Mouse (Mus musculus): ENCODE data around the gene Ccnk. TPM values are rescaled to one million over a fixed set of nuclear protein-coding genes. Genes with fewer than 3 reads are reported as not detected.

Ccnk gene
- polyA plus RNA-seq, 1 experiment, result 35.6 TPM

DNA sequence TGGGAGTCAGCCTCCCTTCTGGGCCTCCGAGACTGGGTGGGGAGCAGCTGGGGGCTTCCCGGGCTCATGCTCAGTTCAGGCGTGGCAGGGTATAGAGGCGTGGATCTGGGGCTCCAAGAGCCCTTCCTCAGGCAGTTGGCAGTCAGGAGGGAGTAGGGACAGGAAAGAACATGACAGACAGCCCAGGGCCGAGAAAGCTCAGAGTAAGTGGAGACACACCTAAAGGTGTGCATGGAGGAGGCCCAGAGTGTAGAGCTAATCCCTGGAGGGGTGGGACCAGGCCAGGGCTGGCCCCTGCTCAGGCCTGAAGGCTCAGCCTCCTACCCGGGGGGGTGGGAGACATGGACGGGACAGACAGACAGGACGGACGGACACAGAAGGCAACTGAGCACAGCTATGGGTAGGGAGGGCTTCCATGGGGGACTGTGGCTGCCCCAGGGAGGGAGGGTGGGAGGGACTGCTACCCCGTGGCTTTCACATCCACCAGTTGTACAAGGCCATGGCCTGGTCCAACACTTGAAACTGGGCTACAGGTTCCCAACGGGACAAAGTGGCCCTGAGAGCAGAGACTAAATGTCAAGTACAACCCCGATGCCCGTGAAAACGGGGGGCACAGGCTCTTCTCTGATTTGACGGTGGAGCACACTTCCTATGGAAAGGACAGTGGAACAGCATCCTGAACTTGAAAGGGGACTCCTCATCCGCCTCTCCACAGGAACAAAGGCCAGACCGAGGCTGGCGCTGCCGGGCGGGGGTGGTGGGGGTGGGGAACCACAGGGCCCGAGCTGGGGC is 40.6 kb downstream of the Ccnk start:
- Histone ChIP-seq H3K4me1 (ENCODE audit: control insufficient read depth, insufficient read depth, low read length) (no peaks in the 10 kb centered on the region), H3K27ac (ENCODE audit: insufficient read depth, low read length) (no peak overlapping the region), H3K4me3 (ENCODE audit: insufficient read depth, low read length) (no peak overlapping the region)
- TF ChIP-seq POLR2A (IDR thresholded peaks at IDR 0.05; ENCODE audit: low read depth, low read length) (no peak), CTCF (IDR thresholded peaks at IDR 0.05; ENCODE audit: borderline replicate concordance, insufficient read depth, low read length) (no peak)

DNA sequence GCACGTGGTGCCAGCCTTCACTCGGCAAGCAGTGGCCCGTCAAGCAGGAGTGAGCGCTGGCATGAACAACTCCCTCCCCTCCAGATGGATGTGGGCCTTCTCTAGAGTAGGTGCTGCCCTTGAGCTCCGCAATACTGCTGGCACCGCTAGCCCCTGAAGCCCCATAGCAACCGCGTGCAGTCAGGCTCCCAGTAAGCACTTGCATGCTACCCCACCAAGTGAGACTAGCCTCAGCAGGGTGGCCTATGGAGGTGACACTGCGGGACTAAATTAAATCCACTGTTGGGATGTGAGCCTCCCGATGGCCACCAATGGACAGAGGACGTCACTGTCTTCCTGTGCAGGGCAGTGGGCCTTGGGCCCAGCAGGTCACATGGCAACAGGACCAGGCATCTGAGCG is 41.2 kb downstream of the Ccnk start:
- Histone ChIP-seq H3K4me3 (ENCODE audit: insufficient read depth, low read length) (no peak overlapping the region), H3K4me1 (ENCODE audit: control insufficient read depth, insufficient read depth, low read length) (no peaks in the 10 kb centered on the region), H3K27ac (ENCODE audit: insufficient read depth, low read length) (no peak overlapping the region)
- no peak for TF ChIP-seq CTCF (IDR thresholded peaks at IDR 0.05; ENCODE audit: borderline replicate concordance, insufficient read depth, low read length)
- no peak for TF ChIP-seq POLR2A (IDR thresholded peaks at IDR 0.05; ENCODE audit: low read depth, low read length)

DNA sequence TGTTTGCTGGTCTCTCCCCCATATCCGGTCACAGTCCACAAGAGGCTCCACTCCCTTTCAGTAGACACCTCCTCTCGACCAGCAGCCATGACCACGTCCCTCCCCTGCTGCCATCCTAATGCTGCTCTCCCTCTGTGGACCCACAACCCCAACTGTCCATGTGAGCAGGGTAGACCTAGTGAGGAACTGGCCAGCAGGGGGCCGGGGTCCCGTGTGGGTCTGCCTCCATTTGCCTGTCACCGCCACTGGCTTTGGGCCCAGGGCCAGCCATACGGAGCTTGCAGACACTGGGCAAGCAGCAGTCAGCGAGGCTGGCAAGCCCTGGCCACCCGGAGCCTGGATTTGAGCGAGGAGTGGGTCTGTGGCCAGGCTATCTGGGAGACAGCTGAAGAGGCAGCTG is 41.8 kb downstream of the Ccnk start:
- H3K4me1 ChIP-seq (ENCODE audit: control insufficient read depth, insufficient read depth, low read length), result no peaks in the 10 kb centered on the region
- H3K4me3 ChIP-seq (ENCODE audit: insufficient read depth, low read length), result no peak overlapping the region
- TF ChIP-seq CTCF (IDR thresholded peaks at IDR 0.05; ENCODE audit: borderline replicate concordance, insufficient read depth, low read length) (no peak), POLR2A (IDR thresholded peaks at IDR 0.05; ENCODE audit: low read depth, low read length) (no peak)
- no peak overlapping the region for H3K27ac ChIP-seq (ENCODE audit: insufficient read depth, low read length)

DNA sequence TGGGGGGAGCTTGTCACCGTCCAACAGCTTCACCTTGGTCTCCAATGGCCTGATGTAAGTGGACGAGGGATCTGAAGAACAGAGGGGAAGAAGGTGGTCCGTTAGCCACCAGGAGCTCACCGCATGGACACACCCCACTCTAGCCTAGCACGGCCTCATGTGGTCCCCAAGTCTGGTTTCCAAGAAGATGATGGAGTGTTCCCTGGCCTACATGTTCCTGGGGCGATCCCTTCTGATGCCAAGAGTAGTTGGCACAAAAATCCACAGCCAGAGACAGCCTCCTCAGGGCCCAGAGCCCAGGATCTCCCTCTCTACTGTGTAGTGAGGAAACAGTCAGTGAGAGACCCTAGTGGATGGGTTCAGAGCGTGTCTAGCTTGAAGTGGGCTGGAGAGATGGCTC is 42.3 kb downstream of the Ccnk start:
- Histone ChIP-seq H3K4me1 (ENCODE audit: control insufficient read depth, insufficient read depth, low read length) (no peaks in the 10 kb centered on the region), H3K4me3 (ENCODE audit: insufficient read depth, low read length) (no peak overlapping the region), H3K27ac (ENCODE audit: insufficient read depth, low read length) (no peak overlapping the region)
- TF ChIP-seq CTCF (IDR thresholded peaks at IDR 0.05; ENCODE audit: borderline replicate concordance, insufficient read depth, low read length) (no peak), POLR2A (IDR thresholded peaks at IDR 0.05; ENCODE audit: low read depth, low read length) (no peak)

GRCm38 (mm10) chr12:108223357-108223756 is 44.0 kb downstream of the Ccnk start:
- Histone ChIP-seq H3K4me3 (ENCODE audit: insufficient read depth, low read length) (no peak overlapping the region), H3K27ac (ENCODE audit: insufficient read depth, low read length) (no peak overlapping the region), H3K4me1 (ENCODE audit: control insufficient read depth, insufficient read depth, low read length) (no peaks in the 10 kb centered on the region)
- TF ChIP-seq POLR2A (IDR thresholded peaks at IDR 0.05; ENCODE audit: low read depth, low read length) (no peak), CTCF (IDR thresholded peaks at IDR 0.05; ENCODE audit: borderline replicate concordance, insufficient read depth, low read length) (no peak)

DNA sequence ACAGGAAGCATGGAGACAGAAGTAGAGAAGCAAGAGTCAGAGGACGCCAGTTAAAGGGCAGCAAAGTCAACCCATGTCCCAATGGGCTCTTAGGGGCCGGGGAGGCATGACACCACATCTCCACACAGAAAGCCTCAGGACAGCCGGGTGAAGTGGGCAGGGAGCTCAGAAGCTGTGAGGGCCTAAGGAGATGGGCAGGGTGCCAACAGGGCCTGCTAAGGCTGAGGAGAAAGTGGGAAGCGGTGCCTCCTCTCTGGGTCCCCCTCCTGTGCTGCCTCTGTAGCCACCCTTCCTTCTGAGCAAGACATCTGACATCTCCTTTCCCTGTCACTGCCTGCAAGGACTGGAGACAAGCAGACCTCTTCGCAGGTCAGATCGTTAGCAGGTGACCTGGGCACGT is 46.4 kb downstream of the Ccnk start:
- H3K4me3 ChIP-seq (ENCODE audit: insufficient read depth, low read length), result no peak overlapping the region
- no peak overlapping the region for H3K27ac ChIP-seq (ENCODE audit: insufficient read depth, low read length)
- TF ChIP-seq POLR2A (IDR thresholded peaks at IDR 0.05; ENCODE audit: low read depth, low read length) (no peak), CTCF (IDR thresholded peaks at IDR 0.05; ENCODE audit: borderline replicate concordance, insufficient read depth, low read length) (no peak)
- no peaks in the 10 kb centered on the region for H3K4me1 ChIP-seq (ENCODE audit: control insufficient read depth, insufficient read depth, low read length)

DNA sequence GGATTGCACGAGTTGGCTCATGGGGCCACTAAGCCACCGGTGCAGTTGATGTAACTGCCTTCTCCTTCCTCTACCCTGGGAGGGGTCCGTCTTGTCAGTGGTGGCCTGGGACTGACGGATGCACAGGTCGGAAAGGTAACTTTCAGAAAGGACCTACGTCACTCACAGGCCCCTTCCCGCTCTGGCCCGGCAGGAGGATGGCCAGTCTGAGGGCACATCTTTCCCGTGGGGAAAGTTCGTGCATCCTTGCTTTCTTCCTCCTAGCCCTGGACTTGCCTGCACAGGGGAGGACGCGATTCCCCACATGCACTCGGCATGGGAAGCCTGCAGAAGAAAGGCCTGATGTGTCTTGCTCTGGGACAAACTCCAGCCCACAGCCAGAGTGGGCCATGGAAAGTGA is 46.8 kb downstream of the Ccnk start:
- TF ChIP-seq CTCF (IDR thresholded peaks at IDR 0.05; ENCODE audit: borderline replicate concordance, insufficient read depth, low read length), result no peak
- no peak for TF ChIP-seq POLR2A (IDR thresholded peaks at IDR 0.05; ENCODE audit: low read depth, low read length)
- H3K4me3 ChIP-seq (ENCODE audit: insufficient read depth, low read length), result no peak overlapping the region
- no peak overlapping the region for H3K27ac ChIP-seq (ENCODE audit: insufficient read depth, low read length)
- no peaks in the 10 kb centered on the region for H3K4me1 ChIP-seq (ENCODE audit: control insufficient read depth, insufficient read depth, low read length)

DNA sequence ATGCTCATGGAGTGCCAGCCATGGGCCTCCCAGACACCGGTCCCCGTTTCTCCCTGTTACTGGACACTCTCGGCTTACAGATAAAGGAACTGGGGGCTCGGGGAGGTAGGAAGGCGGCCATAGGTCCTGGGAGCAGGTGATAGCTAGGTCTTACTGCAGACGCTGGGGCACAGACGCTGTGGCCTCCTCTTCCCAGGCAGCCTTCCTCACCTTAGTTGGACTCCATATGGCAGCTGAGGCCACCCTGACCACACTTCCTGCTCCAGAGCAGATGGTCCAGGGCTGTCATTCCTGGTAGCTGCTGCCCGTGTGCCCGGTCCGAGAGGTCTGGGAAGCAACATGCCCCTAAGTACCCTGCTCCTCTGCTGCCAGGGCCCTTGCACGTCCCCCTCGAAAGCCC is 47.6 kb downstream of the Ccnk start:
- no peaks in the 10 kb centered on the region for H3K4me1 ChIP-seq (ENCODE audit: control insufficient read depth, insufficient read depth, low read length)
- TF ChIP-seq POLR2A (IDR thresholded peaks at IDR 0.05; ENCODE audit: low read depth, low read length), result no peak
- no peak for TF ChIP-seq CTCF (IDR thresholded peaks at IDR 0.05; ENCODE audit: borderline replicate concordance, insufficient read depth, low read length)

DNA sequence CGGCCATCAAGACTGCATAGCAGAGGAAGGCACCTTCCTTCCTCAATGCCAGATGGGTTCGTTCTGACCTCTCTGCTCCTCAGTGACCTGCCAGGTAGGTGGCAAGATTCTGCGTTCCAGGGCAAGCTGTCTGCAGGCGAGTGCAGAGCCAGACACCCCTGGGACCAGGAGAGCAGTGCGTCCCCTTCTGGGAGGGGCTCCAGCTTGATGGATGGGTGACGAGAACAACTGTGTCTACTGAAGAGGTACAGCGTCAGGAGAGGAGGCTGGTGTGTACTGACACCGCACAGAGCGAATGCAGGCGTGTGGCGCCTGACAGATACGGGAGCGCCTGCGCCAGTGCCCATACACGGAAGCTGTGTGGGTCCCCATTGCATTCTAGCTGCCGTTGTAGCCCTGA is 48.1 kb downstream of the Ccnk start:
- TF ChIP-seq CTCF (IDR thresholded peaks at IDR 0.05; ENCODE audit: borderline replicate concordance, insufficient read depth, low read length) (no peak), POLR2A (IDR thresholded peaks at IDR 0.05; ENCODE audit: low read depth, low read length) (no peak)
- no peak overlapping the region for H3K27ac ChIP-seq (ENCODE audit: insufficient read depth, low read length)
- no peak overlapping the region for H3K4me3 ChIP-seq (ENCODE audit: insufficient read depth, low read length)
- no peaks in the 10 kb centered on the region for H3K4me1 ChIP-seq (ENCODE audit: control insufficient read depth, insufficient read depth, low read length)

More for the DNA sequence above, 47.6 kb downstream of the Ccnk start:
- Histone ChIP-seq H3K4me3 (ENCODE audit: insufficient read depth, low read length) (no peak overlapping the region), H3K27ac (ENCODE audit: insufficient read depth, low read length) (no peak overlapping the region)

- no peaks in the 10 kb centered on the region for H3K4me1 ChIP-seq (ENCODE audit: control insufficient read depth, insufficient read depth, low read length)
These were observed 50.7 kb downstream of the Ccnk start for GRCm38 (mm10) chr12:108230077-108230476.

More at GRCm38 (mm10) chr12:108230077-108230476, 50.7 kb downstream of the Ccnk start:
- Histone ChIP-seq H3K4me3 (ENCODE audit: insufficient read depth, low read length) (no peak overlapping the region), H3K27ac (ENCODE audit: insufficient read depth, low read length) (no peak overlapping the region)
- no peak for TF ChIP-seq CTCF (IDR thresholded peaks at IDR 0.05; ENCODE audit: borderline replicate concordance, insufficient read depth, low read length)
- TF ChIP-seq POLR2A (IDR thresholded peaks at IDR 0.05; ENCODE audit: low read depth, low read length), result no peak

Measured in embryonic fibroblast, embryonic 13.5 days (primary cell).